Mouse (Mus musculus): ENCODE measurements around the gene Dcbld2.

- TF ChIP-seq CTCF (IDR thresholded peaks at IDR 0.05; ENCODE audit: low read depth) (no peak), EP300 (IDR thresholded peaks at IDR 0.05; ENCODE audit: low read depth) (peak; percentile 99)
These were observed 89.9 kb downstream of the Dcbld2 start for GRCm38 (mm10) chr16:58497886-58498713.

Data from liver, embryonic 14.5 days (tissue).